Mouse (Mus musculus) CH12.LX (cell line): ENCODE results near the gene Rnaset2a. TPM values are rescaled to one million over a fixed set of nuclear protein-coding genes. Genes with fewer than 3 reads are reported as not detected.
"Not testable (repeated sequence)": the region's sequence is repeated elsewhere in the genome, so short reads cannot be mapped to it uniquely, and the experiment has no call there.

Experiments used
- DNase-seq: peaks from one replicate; pipeline ENCODE4 v3.0.0-alpha.2; 2013; ENCODE audit errors: extremely low read depth
- H3K27ac ChIP-seq: 2 replicates; pipeline ENCODE4 v1.5.1; 2012; ENCODE audit warnings: low read depth, mild to moderate bottlenecking, control low read depth, moderate library complexity; ENCODE audit not compliant: insufficient read depth
- H3K27me3 ChIP-seq: replicated peaks from 2 replicates; pipeline ENCODE3; 2012; ENCODE audit warnings: inconsistent platforms
- H3K36me3 ChIP-seq, 2 experiments: replicated peaks in 1 of 2; 2 replicates each; pipeline versions ENCODE3 to v1.6.1; 2012; ENCODE audit warnings: inconsistent platforms in 1 of 2, low read length in 1 of 2, mild to moderate bottlenecking in 1 of 2, mixed read lengths in 1 of 2, moderate library complexity in 1 of 2; ENCODE audit not compliant: control insufficient read depth in 1 of 2, insufficient read depth in 1 of 2
- H3K4me1 ChIP-seq, 2 experiments: 2 replicates each; pipeline ENCODE4 v1.6.1; 2012; ENCODE audit warnings: inconsistent platforms in 1 of 2, moderate library complexity in 1 of 2; ENCODE audit not compliant: insufficient read depth in 2 of 2, control insufficient read depth in 1 of 2
- H3K4me2 ChIP-seq: 2 replicates; pipeline ENCODE4 v1.6.1; 2012; ENCODE audit warnings: low read depth, mild to moderate bottlenecking, control low read depth; ENCODE audit not compliant: poor library complexity, insufficient read depth, severe bottlenecking
- H3K4me3 ChIP-seq, 3 experiments: fragments of 150-350 bp in 1 of 3; sonication (generic) in 1 of 3; replicated peaks in 1 of 3; 2 replicates each; pipeline versions ENCODE3 to v1.5.1; 2011 to 2012; ENCODE audit warnings: low read depth in 2 of 3, low read length in 2 of 3, mild to moderate bottlenecking in 2 of 3, moderate library complexity in 2 of 3, control low read depth in 1 of 3, improper control_type of control experiment in 1 of 3, inconsistent platforms in 1 of 3, mixed read lengths in 1 of 3; ENCODE audit not compliant: poor library complexity in 1 of 3
- H3K79me2 ChIP-seq: replicated peaks from 2 replicates; pipeline ENCODE4 v1.6.1; 2012; ENCODE audit warnings: mild to moderate bottlenecking, moderate library complexity; ENCODE audit not compliant: control insufficient read depth, poor library complexity, insufficient read depth, severe bottlenecking; ENCODE audit errors: extremely low read depth
- H3K9ac ChIP-seq: 2 replicates; pipeline ENCODE4 v1.6.1; 2012; ENCODE audit warnings: low read depth, mild to moderate bottlenecking, control low read depth, moderate library complexity; ENCODE audit not compliant: insufficient read depth
- H3K9me3 ChIP-seq: replicated peaks from 2 replicates; pipeline ENCODE3; 2012; ENCODE audit warnings: low read length, inconsistent platforms, mixed read lengths
- dilution Hi-C: fragments of 300-500 bp; cut with MboI; formaldehyde crosslinking; loops from 2 replicates; pipeline ENCODE4 v1.14.3; 2020; ENCODE audit warnings: low sequenced_read_pairs; ENCODE audit not compliant: extremely low pct_unique_long_range_greater_than_20kb, extremely low pct_ligation_motif_present
- in situ Hi-C: fragments of 300-500 bp; cut with MboI; formaldehyde crosslinking; loops from 3 replicates; pipeline ENCODE4 v1.14.3; 2019; ENCODE audit warnings: low sequenced_read_pairs, low pct_ligation_motif_present, low pct_unique_long_range_greater_than_20kb, mixed read lengths
- polyA plus RNA-seq: library from polyadenylated mRNA; unstranded; fragments of >175 nt; gene quantifications from 2 replicates; pipeline ENCODE4 v1.2.1, GENCODE M21; 2012; ENCODE audit warnings: low read depth; ENCODE audit not compliant: insufficient read length
- total RNA-seq, 2 experiments: library from RNA; depleted of rRNA; stranded (reverse); fragments of 300-350 nt in 1 of 2; fragments of >200 nt in 1 of 2; gene quantifications; 2 replicates each; pipeline ENCODE4 v1.2.3; 2012 to 2014

Gene Rnaset2a
- total and polyA plus RNA-seq, 3 experiments, result 17.0 to 53.2 (median 22.1) TPM

GRCm38 (mm10) chr17:8116378-8116777 lies 31.5 kb downstream of the Rnaset2a start:
- H3K9ac ChIP-seq, H3K4me2 ChIP-seq, H3K9me3 ChIP-seq, H3K4me1 ChIP-seq, H3K27ac ChIP-seq, dilution Hi-C loops, H3K79me2 ChIP-seq, in situ Hi-C loops, H3K36me3 ChIP-seq, H3K4me3 ChIP-seq, DNase-seq, H3K27me3 ChIP-seq: not testable (repeated sequence)

GRCm38 (mm10) chr17:8112199-8112598 lies 35.7 kb downstream of the Rnaset2a start:
- H3K4me3 ChIP-seq, in situ Hi-C loops, H3K4me2 ChIP-seq, H3K9ac ChIP-seq, H3K36me3 ChIP-seq, H3K9me3 ChIP-seq, H3K4me1 ChIP-seq, dilution Hi-C loops, H3K79me2 ChIP-seq, DNase-seq, H3K27ac ChIP-seq, H3K27me3 ChIP-seq: not testable (repeated sequence)

GRCm38 (mm10) chr17:8101297-8101609 lies 46.6 kb downstream of the Rnaset2a start:
- H3K4me2 ChIP-seq, dilution Hi-C loops, H3K4me3 ChIP-seq, H3K36me3 ChIP-seq, in situ Hi-C loops, H3K9me3 ChIP-seq, H3K79me2 ChIP-seq, H3K27ac ChIP-seq, H3K9ac ChIP-seq, H3K4me1 ChIP-seq, DNase-seq, H3K27me3 ChIP-seq: not testable (repeated sequence)

GRCm38 (mm10) chr17:8100405-8101296 lies 47.2 kb downstream of the Rnaset2a start:
- H3K27me3 ChIP-seq, H3K9ac ChIP-seq, dilution Hi-C loops, H3K4me2 ChIP-seq, H3K4me1 ChIP-seq, H3K27ac ChIP-seq, H3K36me3 ChIP-seq, H3K4me3 ChIP-seq, DNase-seq, H3K79me2 ChIP-seq, H3K9me3 ChIP-seq, in situ Hi-C loops: not testable (repeated sequence)

GRCm38 (mm10) chr17:8096199-8096598 lies 51.7 kb downstream of the Rnaset2a start:
- H3K4me2 ChIP-seq, H3K36me3 ChIP-seq, H3K79me2 ChIP-seq, in situ Hi-C loops, H3K4me1 ChIP-seq, H3K27me3 ChIP-seq, dilution Hi-C loops, H3K4me3 ChIP-seq, H3K9ac ChIP-seq, H3K9me3 ChIP-seq, H3K27ac ChIP-seq, DNase-seq: not testable (repeated sequence)

- H3K27me3 ChIP-seq, H3K79me2 ChIP-seq, H3K4me2 ChIP-seq, H3K9ac ChIP-seq, H3K4me1 ChIP-seq, H3K36me3 ChIP-seq, DNase-seq, H3K4me3 ChIP-seq, H3K27ac ChIP-seq, dilution Hi-C loops, in situ Hi-C loops, H3K9me3 ChIP-seq: not testable (repeated sequence)
These were observed 52.2 kb downstream of the Rnaset2a start for GRCm38 (mm10) chr17:8095653-8096052.
